Comparison of ENCODE assay signal across 8 mouse cellular contexts in genomic region chr4:21766863-21767304, GRCm38 (mm10). TPM values are rescaled to one million over a fixed set of nuclear protein-coding genes. Genes with fewer than 3 reads are reported as not detected.
DNase-seq lines count a peak whose midpoint lies in the region; ATAC-seq and TF ChIP-seq lines count a peak whose summit lies in the region.

Gene Usp45 (plus strand): TSS chr4:21767156.
Gene Tstd3 (minus strand): TSS chr4:21767212.

- no peak within 1 kb of the TSS for H3K27ac ChIP-seq in ES-Bruce4 (ENCODE audit: insufficient read depth, low read length)
- H3K27ac ChIP-seq in forebrain, embryonic 14.5 days (ENCODE audit: low read depth, low read length), result no peak within 1 kb of the TSS
- H3K27ac ChIP-seq in liver, postnatal 0 days (ENCODE audit: low read depth), result peak within 1 kb of the TSS; percentile 78
- H3K27ac ChIP-seq in neural tube, embryonic 13.5 days (replicated peaks), result peak within 1 kb of the TSS; percentile 34
- H3K27ac ChIP-seq in testis, adult 2 months (ENCODE audit: control insufficient read depth, insufficient read depth, low read depth, low read length), result 0 out of 2 replicates have a peak within 1 kb of the TSS, but pooled peaks have one; percentile 12

- peak; percentile 66 for TF ChIP-seq CTCF in ES-Bruce4 (IDR thresholded peaks at IDR 0.05; ENCODE audit: low read depth, low read length)
- TF ChIP-seq CTCF in liver, postnatal 0 days (IDR thresholded peaks at IDR 0.05; ENCODE audit: low read depth), result peak; percentile 94
- peak; percentile 81 for TF ChIP-seq CTCF in testis, adult 2 months (IDR thresholded peaks at IDR 0.05; ENCODE audit: control insufficient read depth, insufficient read depth, insufficient replicate concordance, low read depth, low read length)

- ATAC-seq in forebrain, embryonic 14.5 days, result peak; percentile 91
- ATAC-seq in liver, postnatal 0 days, result peak; percentile 96
- peak; percentile 95 for ATAC-seq in neural tube, embryonic 13.5 days (ENCODE audit: low read depth)

- peak within 1 kb of the TSS; percentile 66 for H3K4me2 ChIP-seq in forebrain, embryonic 14.5 days (ENCODE audit: low read length)
- peak within 1 kb of the TSS; percentile 82 for H3K4me2 ChIP-seq in liver, postnatal 0 days (ENCODE audit: low read depth, low read length)
- peak within 1 kb of the TSS; percentile 61 for H3K4me2 ChIP-seq in neural tube, embryonic 13.5 days

- peak; percentile 78 for DNase-seq in cerebellum, adult 11 months
- DNase-seq in forebrain, embryonic 14.5 days (ENCODE audit: low spot score), result peak; percentile 90
- peak; percentile 76 to 82 for DNase-seq in heart, postnatal 14 days
- peak; percentile 89 for DNase-seq in layer of hippocampus, adult 11-12 months (ENCODE audit: low spot score)
- DNase-seq in liver, postnatal 0 days, result peak; percentile 85

- TF ChIP-seq EP300 in ES-Bruce4 (IDR thresholded peaks at IDR 0.05; ENCODE audit: insufficient read depth, low read depth, low read length), result 0 out of 2 replicates have a peak, but pooled peaks have one; percentile 23
- no peak for TF ChIP-seq EP300 in liver, postnatal 0 days (IDR thresholded peaks at IDR 0.05; ENCODE audit: low read depth)

- intact Hi-C loops in heart, postnatal 14 days (cut with DNase I), result no loop called here

- peak; percentile 11 for TF ChIP-seq POLR2A in ES-Bruce4 (IDR thresholded peaks at IDR 0.05; ENCODE audit: insufficient read depth, low read length)
- peak; percentile 58; the same call in 1 of the 2 replicates for TF ChIP-seq POLR2A in testis, adult 2 months (IDR thresholded peaks at IDR 0.05; ENCODE audit: control insufficient read depth, low read depth, low read length)

- peak within 1 kb of the TSS; percentile 78 for H3K9ac ChIP-seq in ES-Bruce4 (ENCODE audit: low read depth, poor library complexity, severe bottlenecking)
- peak within 1 kb of the TSS; percentile 77 for H3K9ac ChIP-seq in forebrain, embryonic 14.5 days (ENCODE audit: low read length)
- H3K9ac ChIP-seq in liver, postnatal 0 days (replicated peaks), result peak within 1 kb of the TSS; percentile 80
- H3K9ac ChIP-seq in neural tube, embryonic 13.5 days, result peak within 1 kb of the TSS; percentile 74

- WGBS in forebrain, embryonic 14.5 days, result 2% methylated on average over 17 of the region's 17 CpGs
- WGBS in liver, postnatal 0 days (ENCODE audit: insufficient replicate concordance), result under 1% methylated on average over 17 of the region's 17 CpGs
- WGBS in neural tube, embryonic 13.5 days, result 3% methylated on average over 17 of the region's 17 CpGs

- H3K9me3 ChIP-seq in ES-Bruce4 (replicated peaks; ENCODE audit: control insufficient read depth, insufficient read depth, low read length, poor library complexity, severe bottlenecking), result no peaks in the 10 kb centered on the region
- H3K9me3 ChIP-seq in forebrain, embryonic 14.5 days (replicated peaks; ENCODE audit: control insufficient read depth, low read length), result no peaks in the 10 kb centered on the region
- no peaks in the 10 kb centered on the region for H3K9me3 ChIP-seq in liver, postnatal 0 days (ENCODE audit: low read length)
- H3K9me3 ChIP-seq in neural tube, embryonic 13.5 days, result no peaks in the 10 kb centered on the region

- H3K4me3 ChIP-seq in ES-Bruce4 (ENCODE audit: low read depth, low read length), result peak within 1 kb of the TSS; percentile 64
- H3K4me3 ChIP-seq in forebrain, embryonic 14.5 days (ENCODE audit: low read depth, low read length), result peak within 1 kb of the TSS; percentile 60
- H3K4me3 ChIP-seq in liver, postnatal 0 days (ENCODE audit: low read depth, low read length), result peak within 1 kb of the TSS; percentile 83
- H3K4me3 ChIP-seq in neural tube, embryonic 13.5 days, result peak within 1 kb of the TSS; percentile 51
- peak within 1 kb of the TSS; percentile 95 for H3K4me3 ChIP-seq in testis, adult 2 months (ENCODE audit: control insufficient read depth, low read depth, low read length)

- H3K4me1 ChIP-seq in ES-Bruce4 (ENCODE audit: control insufficient read depth, insufficient read depth, low read length), result no peaks in the 10 kb centered on the region
- peaks cover 3% of the 10 kb centered on the region; the same call in 1 of the 2 replicates for H3K4me1 ChIP-seq in forebrain, embryonic 14.5 days (ENCODE audit: control insufficient read depth, insufficient read depth, low read length)
- peaks cover 4% of the 10 kb centered on the region for H3K4me1 ChIP-seq in liver, postnatal 0 days (ENCODE audit: insufficient read depth)
- H3K4me1 ChIP-seq in neural tube, embryonic 13.5 days (replicated peaks), result peaks cover 6% of the 10 kb centered on the region
- H3K4me1 ChIP-seq in testis, adult 2 months (ENCODE audit: control insufficient read depth, insufficient read depth, low read length), result peaks cover 2% of the 10 kb centered on the region; the same call in 1 of the 2 replicates

- no peaks in the 10 kb centered on the region for H3K27me3 ChIP-seq in ES-Bruce4 (ENCODE audit: control insufficient read depth, insufficient read depth, low read length, poor library complexity, severe bottlenecking)
- no peaks in the 10 kb centered on the region for H3K27me3 ChIP-seq in forebrain, embryonic 14.5 days (replicated peaks; ENCODE audit: control insufficient read depth, insufficient read depth, low read length)
- no peaks in the 10 kb centered on the region for H3K27me3 ChIP-seq in liver, postnatal 0 days (ENCODE audit: insufficient read depth, low read length)
- no peaks in the 10 kb centered on the region for H3K27me3 ChIP-seq in neural tube, embryonic 13.5 days
- no peaks in the 10 kb centered on the region for H3K27me3 ChIP-seq in testis, adult 2 months (ENCODE audit: control insufficient read depth, insufficient read depth, low read length)

- H3K36me3 ChIP-seq in ES-Bruce4 (ENCODE audit: control insufficient read depth, insufficient read depth, low read length, poor library complexity, severe bottlenecking), result no peaks in the 10 kb centered on the region
- no peaks in the 10 kb centered on the region for H3K36me3 ChIP-seq in forebrain, embryonic 14.5 days (ENCODE audit: control insufficient read depth, insufficient read depth, low read length)
- H3K36me3 ChIP-seq in liver, postnatal 0 days (replicated peaks; ENCODE audit: insufficient read depth, low read length), result no peaks in the 10 kb centered on the region
- H3K36me3 ChIP-seq in neural tube, embryonic 13.5 days, result no peaks in the 10 kb centered on the region
- H3K36me3 ChIP-seq in testis, adult 2 months (ENCODE audit: control insufficient read depth, insufficient read depth, low read length), result no peaks in the 10 kb centered on the region

RNA-seq across cellular contexts. Expression of gene Usp45, which starts in this region (rescaled TPM):
- polyA plus RNA-seq in ES-Bruce4 (2011; ENCODE audit: insufficient read depth, insufficient read length, low read depth, missing spikeins), result 32.7 and 38.1 TPM in 2 replicates
- 8.7 and 10.4 TPM in 2 replicates for polyA plus RNA-seq in forebrain, embryonic 14.5 days (2014; fragmentation: Nextera tagmentation; extraction: Ambion mirVana)
- 10 to 100 TPM; 12.6 to 17.1 TPM for total RNA-seq in heart, postnatal 14 days (2021)
- 3.5 and 5.0 TPM in 2 replicates for polyA plus RNA-seq in liver, postnatal 0 days (2015; fragmentation: Nextera tagmentation; extraction: Ambion mirVana)
- 6.5 and 8.4 TPM in 2 replicates for polyA plus RNA-seq in neural tube, embryonic 13.5 days (2015; fragmentation: Nextera tagmentation; extraction: Ambion mirVana)
- polyA plus RNA-seq in testis, adult 2 months (2012; rRNA removed), result 6.4 and 7.1 TPM in 2 replicates

RNA-seq across cellular contexts. Expression of gene Tstd3, which starts in this region (rescaled TPM):
- polyA plus RNA-seq in ES-Bruce4 (2011; ENCODE audit: insufficient read depth, insufficient read length, low read depth, missing spikeins), result 12.6 and 13.1 TPM in 2 replicates
- polyA plus RNA-seq in forebrain, embryonic 14.5 days (2014; fragmentation: Nextera tagmentation; extraction: Ambion mirVana), result 16.5 and 17.1 TPM in 2 replicates
- 10 to 100 TPM; 12.5 TPM for total RNA-seq in heart, postnatal 14 days (2021)
- 16.6 and 19.2 TPM in 2 replicates for polyA plus RNA-seq in liver, postnatal 0 days (2015; fragmentation: Nextera tagmentation; extraction: Ambion mirVana)
- 23.9 and 24.8 TPM in 2 replicates for polyA plus RNA-seq in neural tube, embryonic 13.5 days (2015; fragmentation: Nextera tagmentation; extraction: Ambion mirVana)
- polyA plus RNA-seq in testis, adult 2 months (2012; rRNA removed), result 1.9 and 2.8 TPM in 2 replicates

Comparison
In these comparisons a context has a peak if more than half of its experiments do, and no peak if none do; other contexts are left out.
1. H3K27ac ChIP-seq: peak in liver, postnatal 0 days (single experiment), neural tube, embryonic 13.5 days (single experiment) and testis, adult 2 months (single experiment); none in ES-Bruce4 (single experiment) and forebrain, embryonic 14.5 days (single experiment).
2. Peak in every context shown above with its lines, with median percentiles within 50 percentile points of each other: H3K4me3 ChIP-seq, H3K9ac ChIP-seq, CTCF ChIP-seq, DNase-seq, ATAC-seq and H3K4me2 ChIP-seq.